Mouse (Mus musculus) gastrocnemius, adult 2 months (tissue): Measurements from ENCODE around the gene 2310011J03Rik. TPM values are rescaled to one million over a fixed set of nuclear protein-coding genes. Genes with fewer than 3 reads are reported as not detected.

ENCODE experiments used
- DNase-seq: peaks from one replicate; pipeline ENCODE4 v3.0.0; 2022
- H3K27ac ChIP-seq: fragments of 200-600 bp; 2 replicates; pipeline ENCODE4 v1.8.1; 2022; ENCODE audit warnings: mild to moderate bottlenecking
- H3K4me3 ChIP-seq: fragments of 200-600 bp; 2 replicates; pipeline ENCODE4 v1.8.1; 2022; ENCODE audit warnings: mild to moderate bottlenecking, moderate library complexity
- CTCF ChIP-seq: fragments of 200-600 bp; IDR thresholded peaks from 2 replicates; pipeline ENCODE4 v1.8.1; 2022; ENCODE audit warnings: antibody characterized with exemption, mild to moderate bottlenecking, moderate library complexity
- intact Hi-C: fragments of 180-260 bp; cut with DNase I; formaldehyde crosslinking; loops from one replicate; pipeline ENCODE4 v1.15.1; 2025
- long read RNA-seq, 2 experiments: library from polyadenylated mRNA; stranded (forward); transcript quantifications; one replicate each; pipeline ENCODE4 v2.0.0; 2021
- total RNA-seq, 2 experiments: library from RNA; stranded (reverse); gene quantifications; 2 replicates each; pipeline ENCODE4 v1.2.3; 2021

Gene 2310011J03Rik
- total RNA-seq: 1 to 10 TPM; 5.7 to 8.1 TPM
- long read RNA-seq, experiment 1, transcript 2310011J03Rik-201 (2 exons, 1,649 nt): major isoform, 20 of 20 reads
- long read RNA-seq, experiment 1, partial matches to known transcripts: 0 of 20 reads
- long read RNA-seq, experiment 1, other reads (novel, unspliced or antisense): 0 of 20 reads
- long read RNA-seq, experiment 2, transcript 2310011J03Rik-201 (2 exons, 1,649 nt): major isoform, 22 of 22 reads
- long read RNA-seq, experiment 2, partial matches to known transcripts: 0 of 22 reads
- long read RNA-seq, experiment 2, other reads (novel, unspliced or antisense): 0 of 22 reads

GRCm38 (mm10) chr10:80320340-80320760 lies at the start of gene 2310011J03Rik:
Gene 2310011J03Rik (minus strand): TSS chr10:80320537.
- intact Hi-C loops: loop anchor here (1.0 kb wide), 1 partner anchor 28 kb away; the partner anchor contains the start of gene Rps15
- DNase-seq: peak; percentile 95
- peak within 1 kb of the TSS; percentile 89 for H3K27ac ChIP-seq
- H3K4me3 ChIP-seq: peak within 1 kb of the TSS; percentile 97
- TF ChIP-seq CTCF: no peak

GRCm38 (mm10) chr10:80368392-80368791 lies 48.1 kb upstream of the 2310011J03Rik start:
- intact Hi-C loops: no loop called here
- TF ChIP-seq CTCF: no peak
- no peak for DNase-seq
- no peak overlapping the region for H3K27ac ChIP-seq
- H3K4me3 ChIP-seq: no peak overlapping the region

GRCm38 (mm10) chr10:80367954-80368353 lies 47.6 kb upstream of the 2310011J03Rik start:
- intact Hi-C loops: no loop called here
- Histone ChIP-seq H3K27ac (no peak overlapping the region), H3K4me3 (no peak overlapping the region)
- DNase-seq: no peak
- TF ChIP-seq CTCF: no peak

GRCm38 (mm10) chr10:80365736-80366135 lies 45.4 kb upstream of the 2310011J03Rik start:
- TF ChIP-seq CTCF: no peak
- no peak overlapping the region for H3K27ac ChIP-seq
- intact Hi-C loops: no loop called here
- H3K4me3 ChIP-seq: no peak overlapping the region
- DNase-seq: no peak

GRCm38 (mm10) chr10:80363734-80364133 lies 43.4 kb upstream of the 2310011J03Rik start:
- intact Hi-C loops: no loop called here
- no peak overlapping the region for H3K27ac ChIP-seq
- no peak overlapping the region for H3K4me3 ChIP-seq
- no peak for DNase-seq
- no peak for TF ChIP-seq CTCF

- peak; percentile 57 for DNase-seq
- intact Hi-C loops: no loop called here
- Histone ChIP-seq H3K27ac (no peak overlapping the region), H3K4me3 (peak overlapping the region; percentile 54)
- peak; percentile 4; the same call in 1 of the 2 replicates for TF ChIP-seq CTCF
Measured at GRCm38 (mm10) chr10:80357994-80358639, 37.8 kb upstream of the 2310011J03Rik start.

- Histone ChIP-seq H3K4me3 (peak overlapping the region; percentile 54; the same call in 1 of the 2 replicates), H3K27ac (no peak overlapping the region)
- no peak for DNase-seq
- no peak for TF ChIP-seq CTCF
- intact Hi-C loops: no loop called here
Measured at GRCm38 (mm10) chr10:80357336-80357735, 37.0 kb upstream of the 2310011J03Rik start.

- Histone ChIP-seq H3K4me3 (peak overlapping the region; percentile 44), H3K27ac (no peak overlapping the region)
- intact Hi-C loops: no loop called here
- TF ChIP-seq CTCF: no peak
- no peak for DNase-seq
Measured at GRCm38 (mm10) chr10:80356737-80357136, 36.4 kb upstream of the 2310011J03Rik start.

GRCm38 (mm10) chr10:80356001-80356682 lies 35.8 kb upstream of the 2310011J03Rik start, which contains the start of gene Plk5:
Gene Plk5 (plus strand): TSS chr10:80356459.
- H3K4me3 ChIP-seq: peak within 1 kb of the TSS; percentile 44
- intact Hi-C loops: no loop called here
- no peak within 1 kb of the TSS for H3K27ac ChIP-seq
- DNase-seq: no peak
- TF ChIP-seq CTCF: no peak

GRCm38 (mm10) chr10:80355431-80355830 lies 35.1 kb upstream of the 2310011J03Rik start:
- H3K4me3 ChIP-seq: no peak overlapping the region
- no peak for TF ChIP-seq CTCF
- no peak for DNase-seq
- intact Hi-C loops: no loop called here
- no peak overlapping the region for H3K27ac ChIP-seq

- Histone ChIP-seq H3K27ac (no peak overlapping the region), H3K4me3 (no peak overlapping the region)
- no peak for TF ChIP-seq CTCF
- intact Hi-C loops: no loop called here
- DNase-seq: no peak
Measured at GRCm38 (mm10) chr10:80352727-80353126, 32.4 kb upstream of the 2310011J03Rik start.

GRCm38 (mm10) chr10:80351896-80352295 lies 31.6 kb upstream of the 2310011J03Rik start:
- TF ChIP-seq CTCF: no peak
- Histone ChIP-seq H3K27ac (no peak overlapping the region), H3K4me3 (no peak overlapping the region)
- DNase-seq: no peak
- intact Hi-C loops: no loop called here

- H3K27ac ChIP-seq: no peak overlapping the region
Measured at GRCm38 (mm10) chr10:80350292-80350691, 30.0 kb upstream of the 2310011J03Rik start.

More at GRCm38 (mm10) chr10:80350292-80350691, 30.0 kb upstream of the 2310011J03Rik start:
- peak; percentile 98 for TF ChIP-seq CTCF
- H3K4me3 ChIP-seq: no peak overlapping the region
- DNase-seq: peak; percentile 90
- intact Hi-C loops: loop anchor here (1.0 kb wide), 1 partner anchor 24 kb away; no protein-coding TSS in a partner anchor
